Mouse (Mus musculus) limb, embryonic 14.5 days (tissue): ENCODE results near the gene Adarb1. TPM values are rescaled to one million over a fixed set of nuclear protein-coding genes. Genes with fewer than 3 reads are reported as not detected.

Source experiments
- ATAC-seq: fragments of 200-750 bp; cut with Nextera tagmentation; 2 replicates; pipeline ENCODE4 v1.8.0; 2017; ENCODE audit warnings: low read depth, moderate number of reproducible peaks, moderate TSS enrichment; ENCODE audit not compliant: low FRiP score
- DNase-seq: peaks from one replicate; pipeline ENCODE4 v3.0.0-alpha.2; 2015; ENCODE audit warnings: low spot score
- H3K27ac ChIP-seq: fragments of 300-500 bp; sonication (generic); replicated peaks from 2 replicates; pipeline ENCODE4 v1.5.1; 2014; ENCODE audit warnings: low read depth, mild to moderate bottlenecking, low read length, moderate library complexity, mixed read lengths
- H3K27me3 ChIP-seq: fragments of 300-500 bp; sonication (generic); 2 replicates; pipeline ENCODE4 v1.6.1; 2014; ENCODE audit warnings: low read length, mixed read lengths; ENCODE audit not compliant: control insufficient read depth, insufficient read depth
- H3K36me3 ChIP-seq: fragments of 300-500 bp; sonication (generic); 2 replicates; pipeline ENCODE4 v1.6.1; 2014; ENCODE audit warnings: mild to moderate bottlenecking, low read length, moderate library complexity, mixed read lengths; ENCODE audit not compliant: control insufficient read depth, insufficient read depth
- H3K4me1 ChIP-seq: fragments of 300-500 bp; sonication (generic); 2 replicates; pipeline ENCODE4 v1.6.1; 2014; ENCODE audit warnings: antibody characterized with exemption, low read length, mixed read lengths; ENCODE audit not compliant: control insufficient read depth, insufficient read depth
- H3K4me2 ChIP-seq: fragments of 300-500 bp; sonication (generic); replicated peaks from 2 replicates; pipeline ENCODE4 v1.6.1; 2014; ENCODE audit warnings: low read depth, mild to moderate bottlenecking, low read length, moderate library complexity; ENCODE audit not compliant: severe bottlenecking
- H3K4me3 ChIP-seq: fragments of 300-500 bp; sonication (generic); replicated peaks from 2 replicates; pipeline ENCODE4 v1.5.1; 2014; ENCODE audit warnings: low read length
- H3K9ac ChIP-seq: fragments of 300-500 bp; sonication (generic); 2 replicates; pipeline ENCODE4 v1.6.1; 2014; ENCODE audit warnings: mild to moderate bottlenecking, low read depth, low read length, moderate library complexity; ENCODE audit not compliant: severe bottlenecking
- H3K9me3 ChIP-seq: fragments of 300-500 bp; sonication (generic); 2 replicates; pipeline ENCODE4 v1.6.1; 2016; ENCODE audit warnings: low read length; ENCODE audit not compliant: control insufficient read depth
- POLR2A ChIP-seq: fragments of 200-500 bp; IDR thresholded peaks from 2 replicates; pipeline ENCODE4 v1.8.0; 2012; ENCODE audit warnings: inconsistent platforms, mild to moderate bottlenecking, moderate library complexity, borderline replicate concordance; ENCODE audit not compliant: insufficient read depth, insufficient read length; ENCODE audit errors: extremely low read depth
- WGBS: fragments of 180-500 bp; shearing (Covaris S2); extraction: QIAGEN DNeasy Blood & Tissue Kit; methylation state at CpG from one replicate; pipeline ENCODE4 v1.1.7; 2014; 5-methylcytosine and 5-hydroxymethylcytosine counted together
- polyA plus RNA-seq, 2 experiments: library from polyadenylated mRNA; depleted of rRNA in 1 of 2; stranded (reverse) in 1 of 2; unstranded in 1 of 2; fragments of >200 nt; fragmentation: Nextera tagmentation in 1 of 2; extraction: Ambion mirVana in 1 of 2; gene quantifications; 2 replicates each; pipeline versions ENCODE4 v1.2.1 to v1.2.3; 2012 to 2014

Gene Adarb1
- polyA plus RNA-seq, 2 experiments: 3.5 to 7.4 TPM

DNA sequence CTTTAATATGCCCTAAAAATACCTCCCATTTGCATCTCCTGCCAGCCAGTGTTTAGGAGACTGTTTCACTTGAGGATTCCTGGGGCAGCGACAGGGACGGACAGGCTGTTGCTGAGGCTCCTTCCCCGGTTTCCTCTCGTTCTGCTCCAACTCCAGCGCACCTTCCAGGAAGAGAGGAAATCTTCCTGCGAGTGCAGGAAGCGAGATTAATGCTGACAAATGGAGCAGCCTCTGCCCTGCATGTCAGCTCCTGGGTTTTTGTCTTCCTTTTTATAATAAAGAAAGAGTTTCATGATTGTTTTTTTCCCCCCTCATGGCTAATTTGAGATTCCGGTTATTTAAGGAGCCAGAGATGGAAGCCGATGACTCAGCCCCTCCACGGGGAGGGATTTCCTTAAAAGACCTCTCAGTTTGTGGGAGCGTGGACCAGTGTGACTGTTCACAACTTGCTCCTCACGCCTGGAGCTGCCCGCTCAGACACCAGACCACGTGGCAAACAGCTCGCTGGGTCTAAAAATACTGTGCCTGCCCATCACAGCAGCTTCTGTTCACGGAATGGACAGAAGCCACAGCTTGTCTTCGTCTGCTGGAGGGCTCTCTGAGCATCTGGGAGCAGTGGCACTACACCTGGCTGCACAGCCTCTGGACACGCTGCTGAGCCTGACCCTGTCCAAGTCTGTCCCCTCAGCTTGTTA is 16.5 kb upstream of the Adarb1 start:
- DNase-seq: peak; percentile 28
- ATAC-seq: no peak
- H3K4me2 ChIP-seq: peak overlapping the region; percentile 17; the same call in 1 of the 2 replicates

DNA sequence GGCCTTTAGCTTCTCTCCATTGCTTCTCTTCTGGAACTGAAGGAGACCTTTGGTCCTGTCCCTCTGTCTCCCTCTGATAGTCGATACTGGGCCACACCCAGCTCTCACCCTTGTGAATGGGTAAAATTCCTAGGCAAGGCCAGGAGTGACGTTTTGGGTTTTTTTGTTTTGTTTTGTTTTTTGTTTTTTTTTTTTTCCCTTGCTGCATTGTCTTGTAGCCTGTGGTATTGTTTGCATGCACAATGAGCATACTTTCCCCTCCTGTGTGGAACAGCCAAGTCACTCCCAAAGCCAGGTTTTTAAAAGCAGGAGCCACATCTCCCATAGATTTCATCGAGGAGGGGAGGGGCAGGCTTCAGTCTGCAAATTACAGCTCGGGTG is 16.0 kb upstream of the Adarb1 start:
- no peak overlapping the region for H3K4me3 ChIP-seq
- peaks cover 3% of the 10 kb centered on the region; the same call in 1 of the 2 replicates for H3K4me1 ChIP-seq
- WGBS: 52% methylated on average over 4 of the region's 4 CpGs
- H3K9ac ChIP-seq: peak overlapping the region; percentile 6; the same call in 1 of the 2 replicates
- H3K9me3 ChIP-seq: no peaks in the 10 kb centered on the region
- no peak for ATAC-seq
- H3K27ac ChIP-seq: 0 out of 2 replicates have a peak overlapping the region, but pooled peaks have one; percentile 22
- no peak for TF ChIP-seq POLR2A
- peak overlapping the region; percentile 17; the same call in 1 of the 2 replicates for H3K4me2 ChIP-seq
- no peaks in the 10 kb centered on the region for H3K36me3 ChIP-seq
- DNase-seq: no peak
- H3K27me3 ChIP-seq: no peaks in the 10 kb centered on the region

More for the DNA sequence above, 16.5 kb upstream of the Adarb1 start:
- Histone ChIP-seq H3K4me1 (peaks cover 3% of the 10 kb centered on the region; the same call in 1 of the 2 replicates), H3K9me3 (no peaks in the 10 kb centered on the region), H3K27ac (0 out of 2 replicates have a peak overlapping the region, but pooled peaks have one; percentile 22), H3K9ac (peak overlapping the region; percentile 6; the same call in 1 of the 2 replicates), H3K27me3 (no peaks in the 10 kb centered on the region), H3K4me3 (no peak overlapping the region), H3K36me3 (no peaks in the 10 kb centered on the region)
- no peak for TF ChIP-seq POLR2A
- 43% methylated on average over 18 of the region's 18 CpGs for WGBS

DNA sequence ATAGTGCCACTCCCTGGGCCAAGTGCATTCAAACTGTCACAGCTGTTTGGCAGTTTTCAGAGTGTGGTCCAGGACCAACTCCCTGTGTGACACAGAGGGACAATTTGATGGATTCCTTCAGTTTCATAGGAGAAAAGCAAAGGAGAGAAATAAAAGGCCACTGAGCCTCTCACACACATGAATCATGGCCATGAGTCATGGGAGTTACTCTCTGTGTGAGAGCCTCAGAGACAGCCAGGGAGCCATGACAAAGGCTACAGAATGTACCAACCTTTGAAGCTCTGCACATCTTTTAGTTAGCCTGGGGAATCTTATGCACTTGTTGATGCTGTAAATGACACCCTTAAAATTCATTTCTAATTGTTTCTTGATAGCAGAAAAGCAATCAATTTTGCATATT is 12.7 kb upstream of the Adarb1 start:
- H3K27ac ChIP-seq: no peak overlapping the region
- no peak for DNase-seq
- no peaks in the 10 kb centered on the region for H3K27me3 ChIP-seq
- H3K36me3 ChIP-seq: no peaks in the 10 kb centered on the region
- H3K9me3 ChIP-seq: no peaks in the 10 kb centered on the region
- no peak overlapping the region for H3K4me2 ChIP-seq
- H3K9ac ChIP-seq: no peak overlapping the region
- H3K4me3 ChIP-seq: no peak overlapping the region
- H3K4me1 ChIP-seq: peaks cover 3% of the 10 kb centered on the region; the same call in 1 of the 2 replicates
- TF ChIP-seq POLR2A: no peak
- no peak for ATAC-seq

DNA sequence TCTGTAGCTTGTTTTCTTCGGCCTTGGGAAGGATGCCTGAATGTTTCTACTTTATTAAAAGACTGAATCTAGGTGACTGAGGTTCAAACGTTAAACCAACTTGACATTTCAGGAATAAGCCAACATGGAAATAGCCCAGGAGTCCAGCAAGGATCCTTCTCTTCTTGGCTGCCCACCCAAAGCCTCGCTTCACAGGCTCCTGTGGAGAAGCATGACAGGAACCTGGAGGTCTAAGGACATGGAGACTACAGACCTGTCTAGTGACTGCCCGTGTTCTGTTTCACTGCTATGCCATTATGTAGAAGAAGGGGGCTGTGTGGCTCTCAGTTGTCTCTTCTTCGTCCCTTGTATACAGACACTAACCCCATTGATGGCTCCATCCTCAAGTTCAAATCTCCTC is 11.9 kb upstream of the Adarb1 start:
- no peaks in the 10 kb centered on the region for H3K27me3 ChIP-seq
- peaks cover 3% of the 10 kb centered on the region; the same call in 1 of the 2 replicates for H3K4me1 ChIP-seq
- no peak overlapping the region for H3K4me2 ChIP-seq
- no peak overlapping the region for H3K4me3 ChIP-seq
- no peak for TF ChIP-seq POLR2A
- H3K27ac ChIP-seq: no peak overlapping the region
- H3K36me3 ChIP-seq: no peaks in the 10 kb centered on the region
- DNase-seq (no peak), ATAC-seq (no peak)
- H3K9ac ChIP-seq: no peak overlapping the region
- 86% methylated on average over 5 of the region's 5 CpGs for WGBS
- no peaks in the 10 kb centered on the region for H3K9me3 ChIP-seq

DNA sequence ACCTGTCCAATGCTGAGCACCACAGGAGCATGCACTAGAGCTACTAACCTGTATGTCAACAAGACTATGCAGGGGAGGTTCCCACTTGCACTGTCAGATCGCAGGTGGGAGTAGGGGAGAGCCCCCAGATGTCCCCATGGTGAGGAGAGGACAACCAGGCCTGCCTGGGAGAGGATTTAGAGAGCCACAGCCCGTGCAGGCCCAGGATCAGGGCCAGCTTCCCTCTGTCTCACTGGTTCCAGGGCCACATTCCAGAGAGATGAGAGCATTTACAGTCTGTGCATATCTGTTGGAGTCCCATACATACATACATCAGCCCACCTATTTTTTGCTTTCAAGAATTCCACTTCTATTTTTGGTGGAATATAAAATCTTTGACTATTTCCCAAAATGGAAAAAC is 9.5 kb upstream of the Adarb1 start:
- no peak overlapping the region for H3K9ac ChIP-seq
- 52% methylated on average over 2 of the region's 2 CpGs for WGBS
- no peaks in the 10 kb centered on the region for H3K4me1 ChIP-seq
- no peak overlapping the region for H3K4me2 ChIP-seq
- H3K27ac ChIP-seq: no peak overlapping the region
- no peaks in the 10 kb centered on the region for H3K9me3 ChIP-seq
- H3K27me3 ChIP-seq: no peaks in the 10 kb centered on the region
- ATAC-seq: no peak
- DNase-seq: peak; percentile 38
- TF ChIP-seq POLR2A: no peak
- no peak overlapping the region for H3K4me3 ChIP-seq
- H3K36me3 ChIP-seq: no peaks in the 10 kb centered on the region

DNA sequence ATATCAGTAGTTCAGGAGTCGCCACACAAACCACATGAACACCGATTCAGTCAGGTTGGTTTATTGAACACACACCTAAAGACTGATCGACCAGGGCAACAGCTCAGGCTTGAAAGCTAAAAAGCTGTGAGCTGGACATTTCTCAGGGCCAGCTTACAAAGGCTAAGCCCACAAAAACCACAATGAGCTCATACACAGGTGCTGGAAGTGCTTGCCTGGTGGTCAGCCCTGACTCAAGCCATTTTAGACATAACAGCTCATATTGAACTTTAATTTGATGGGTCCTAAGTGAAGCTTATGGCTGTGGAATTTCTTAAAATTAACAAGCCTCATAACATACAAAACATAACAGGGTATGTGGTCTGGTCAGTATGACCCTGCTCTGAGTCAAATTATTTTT is 2.1 kb upstream of the Adarb1 start:
- Histone ChIP-seq H3K4me2 (no peak overlapping the region), H3K4me1 (peaks cover 9% of the 10 kb centered on the region), H3K9ac (no peak overlapping the region), H3K36me3 (no peaks in the 10 kb centered on the region), H3K27ac (no peak overlapping the region), H3K4me3 (no peak overlapping the region), H3K27me3 (peaks cover 18% of the 10 kb centered on the region), H3K9me3 (no peaks in the 10 kb centered on the region)
- ATAC-seq: no peak
- WGBS: 91% methylated on average over 3 of the region's 3 CpGs
- DNase-seq: no peak
- TF ChIP-seq POLR2A: no peak
